In genomic region chr14:59862351-59862750, GRCm38 (mm10) we compare ENCODE assay signal across 16 mouse cellular contexts.
DNase-seq lines count a peak whose midpoint lies in the region; ATAC-seq and TF ChIP-seq lines count a peak whose summit lies in the region.
"Had no signal": no experiment of that assay in that cellular context is flagged by ENCODE, and none has a peak within 500 bp of the region (broad histone marks: within the 10 kb centered on the region; RNA-seq: fewer than 3 reads in every experiment).

No protein-coding gene starts in this region.

- no peaks in the 10 kb centered on the region for H3K36me3 ChIP-seq in kidney, adult 2 months (ENCODE audit: control insufficient read depth, insufficient read depth, low read length)
- no peaks in the 10 kb centered on the region for H3K36me3 ChIP-seq in limb, embryonic 15.5 days
- H3K36me3 ChIP-seq: neural tube, embryonic 12.5 days had no signal

- no peaks in the 10 kb centered on the region for H3K4me1 ChIP-seq in kidney, adult 2 months (ENCODE audit: control insufficient read depth, insufficient read depth, low read length)
- H3K4me1 ChIP-seq in limb, embryonic 15.5 days: peaks cover 19% of the 10 kb centered on the region
- H3K4me1 ChIP-seq: neural tube, embryonic 12.5 days had no signal

- no peaks in the 10 kb centered on the region for H3K27me3 ChIP-seq in kidney, adult 2 months (replicated peaks; ENCODE audit: control insufficient read depth, insufficient read depth, low read length)
- no peaks in the 10 kb centered on the region; the same call in 1 of the 2 replicates for H3K27me3 ChIP-seq in limb, embryonic 15.5 days
- H3K27me3 ChIP-seq: neural tube, embryonic 12.5 days had no signal

- peak; percentile 21 to 31 for DNase-seq in cerebellum, postnatal 10 days
- no peak for DNase-seq in cerebellum, adult 8-10 months
- peak; percentile 23 for DNase-seq in kidney, adult 2 months
- no peak for DNase-seq in kidney, adult 18-20 months
- DNase-seq in brain, adult 2 months (ENCODE audit: low read depth, low spot score): peak; percentile 36
- no peak for DNase-seq in layer of hippocampus, adult 9-11 months
- DNase-seq in heart, adult 9 months (ENCODE audit: low spot score in 2 of 2): no peak
- DNase-seq: adrenal gland, adult 8-10 months; cerebellum, adult 2 months; layer of hippocampus, postnatal 36 days; left cerebral cortex, postnatal 4 days; lung, postnatal 14 days; spleen, adult 18-20 months; thymus, postnatal 36 days had no signal

- no peak for TF ChIP-seq POLR2A in kidney, adult 2 months (IDR thresholded peaks at IDR 0.05; ENCODE audit: low read depth, low read length)

- H3K9ac ChIP-seq in limb, embryonic 15.5 days: no peak overlapping the region
- H3K9ac ChIP-seq: neural tube, embryonic 12.5 days had no signal

- no peak overlapping the region for H3K4me3 ChIP-seq in kidney, adult 2 months (ENCODE audit: insufficient read depth, low read depth, low read length)
- no peak overlapping the region for H3K4me3 ChIP-seq in limb, embryonic 15.5 days
- H3K4me3 ChIP-seq: neural tube, embryonic 12.5 days had no signal

- no peak overlapping the region for H3K27ac ChIP-seq in kidney, adult 2 months (ENCODE audit: insufficient read depth, low read depth, low read length)
- no peak overlapping the region for H3K27ac ChIP-seq in limb, embryonic 15.5 days
- H3K27ac ChIP-seq: neural tube, embryonic 12.5 days had no signal

- H3K4me2 ChIP-seq in limb, embryonic 15.5 days: no peak overlapping the region
- H3K4me2 ChIP-seq: neural tube, embryonic 12.5 days had no signal

- no peak for TF ChIP-seq CTCF in kidney, adult 2 months (conservative IDR thresholded peaks at IDR 0.05; ENCODE audit: insufficient read depth, insufficient read length, low read depth, low read length)

- peaks cover 4% of the 10 kb centered on the region; the same call in 1 of the 2 replicates for H3K9me3 ChIP-seq in limb, embryonic 15.5 days

- ATAC-seq in limb, embryonic 15.5 days (ENCODE audit: insufficient number of reproducible peaks, low FRiP score, low TSS enrichment, low read depth): 0 out of 2 replicates have a peak, but pooled peaks have one; percentile 10

- 61% methylated on average over 4 of the region's 4 CpGs for WGBS in kidney, adult 2 months
- 26% methylated on average over 4 of the region's 4 CpGs for WGBS in limb, embryonic 15.5 days

Comparison
In these comparisons a context has a peak if more than half of its experiments do, and no peak if none do; other contexts are left out.
1. DNase-seq: peak in cerebellum, postnatal 10 days (2 of 2), kidney, adult 2 months (single experiment) and brain, adult 2 months (single experiment); none in cerebellum, adult 8-10 months (single experiment), kidney, adult 18-20 months (single experiment), layer of hippocampus, adult 9-11 months (single experiment) and heart, adult 9 months (0 of 2).